Mouse (Mus musculus) adrenal gland, adult (tissue): ENCODE measurements at regions not wholly inside any gene's neighbourhood (a gene's known extent, or its start where the extent isn't known, plus 50 kb on each side); places are given as distances from the start of the nearest gene placed in this dataset.

Experiments
- DNase-seq, 2 experiments: peaks; one replicate each; pipeline ENCODE4 v3.0.0; 2022 to 2023; ENCODE audit warnings: low spot score in 1 of 2; ENCODE audit not compliant: inconsistent age in 2 of 2

DNA sequence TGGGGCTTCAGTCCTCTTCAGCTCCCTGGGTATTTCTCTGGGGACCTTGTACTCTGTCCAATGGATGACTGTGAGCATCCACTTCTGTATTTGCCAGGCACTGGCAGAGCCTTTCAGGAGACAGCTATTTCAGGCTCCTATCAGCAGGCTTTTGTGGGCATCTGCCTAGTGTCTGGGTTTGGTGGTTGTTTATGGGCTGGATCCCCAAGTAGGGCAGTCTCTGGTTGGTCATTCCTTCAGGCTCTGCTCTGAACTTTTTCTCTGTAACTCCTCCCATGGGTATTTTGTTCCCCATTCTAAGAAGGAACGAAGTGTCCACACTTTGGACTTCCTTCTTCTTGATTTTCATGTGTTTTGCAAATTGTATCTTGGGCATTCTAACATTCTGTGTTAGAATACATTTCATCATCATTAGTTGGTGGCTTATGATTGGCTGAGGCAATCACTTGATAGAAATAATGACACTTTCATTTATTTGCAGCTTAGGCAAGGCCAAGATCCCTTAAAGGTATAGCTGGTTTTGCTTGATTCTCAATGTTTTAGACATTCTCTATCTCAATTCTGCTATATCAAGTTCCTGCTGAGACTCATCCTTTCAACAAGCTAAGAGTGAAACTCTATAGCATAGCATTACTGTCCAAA lies 96.7 kb downstream of the Gcnt1 start:
- peak in 1 of 2 experiments; percentile 6 for DNase-seq
